Mouse (Mus musculus) intestine, embryonic 14.5 days (tissue): ENCODE results near the gene Wdr74. TPM values are rescaled to one million over a fixed set of nuclear protein-coding genes. Genes with fewer than 3 reads are reported as not detected.
A peak's percentile ranks its signal among the peaks of the same experiment; 100 is the strongest.

Experiments
- ATAC-seq: fragments of 200-750 bp; cut with Nextera tagmentation; replicated peaks from 2 replicates; pipeline ENCODE4 v1.8.0; 2017; ENCODE audit warnings: low read depth, moderate number of reproducible peaks, moderate TSS enrichment, moderate library complexity; ENCODE audit not compliant: low FRiP score, low TSS enrichment
- DNase-seq: peaks from one replicate; pipeline ENCODE4 v3.0.0-alpha.2; 2018; ENCODE audit warnings: low spot score
- H3K27ac ChIP-seq: fragments of 300-500 bp; sonication (generic); 2 replicates; pipeline ENCODE4 v1.5.1; 2014; ENCODE audit warnings: low read depth, mild to moderate bottlenecking, control low read depth
- H3K27me3 ChIP-seq: fragments of 300-500 bp; sonication (generic); replicated peaks from 2 replicates; pipeline ENCODE4 v1.6.1; 2014; ENCODE audit warnings: low read length, control low read depth; ENCODE audit not compliant: control insufficient read depth, insufficient read depth
- H3K36me3 ChIP-seq: fragments of 300-500 bp; sonication (generic); 2 replicates; pipeline ENCODE4 v1.6.1; 2014; ENCODE audit warnings: low read length, control low read depth; ENCODE audit not compliant: control insufficient read depth, insufficient read depth
- H3K4me1 ChIP-seq: fragments of 300-500 bp; sonication (generic); replicated peaks from 2 replicates; pipeline ENCODE4 v1.6.1; 2014; ENCODE audit warnings: low read length, control low read depth, mixed read lengths; ENCODE audit not compliant: control insufficient read depth, insufficient read depth
- H3K4me2 ChIP-seq: fragments of 300-500 bp; sonication (generic); 2 replicates; pipeline ENCODE4 v1.6.1; 2014; ENCODE audit warnings: low read length
- H3K4me3 ChIP-seq: fragments of 300-500 bp; sonication (generic); 2 replicates; pipeline ENCODE4 v1.5.1; 2014; ENCODE audit warnings: low read depth, low read length, control low read depth, mixed read lengths
- H3K9ac ChIP-seq: fragments of 300-500 bp; sonication (generic); 2 replicates; pipeline ENCODE4 v1.6.1; 2014; ENCODE audit warnings: mild to moderate bottlenecking, low read length
- H3K9me3 ChIP-seq: fragments of 300-500 bp; sonication (generic); 2 replicates; pipeline ENCODE4 v1.6.1; 2016; ENCODE audit warnings: low read length, control low read depth; ENCODE audit not compliant: control insufficient read depth
- WGBS: fragments of 180-500 bp; shearing (Covaris S2); extraction: QIAGEN DNeasy Blood & Tissue Kit; methylation state at CpG from one replicate; pipeline ENCODE4 v1.1.7; 2014; 5-methylcytosine and 5-hydroxymethylcytosine counted together
- polyA plus RNA-seq: library from polyadenylated mRNA; unstranded; fragments of >200 nt; fragmentation: Nextera tagmentation; extraction: Ambion mirVana; gene quantifications from 2 replicates; pipeline ENCODE4 v1.2.1, GENCODE M21; 2014

Wdr74 gene
- 96.3 and 97.8 TPM in 2 replicates for polyA plus RNA-seq

- peak within 1 kb of the TSS; percentile 78 for H3K9ac ChIP-seq
- peak within 1 kb of the TSS; percentile 90 for H3K4me2 ChIP-seq
- WGBS = under 1% methylated on average over 32 of the region's 32 CpGs
- peak; percentile 89 for ATAC-seq
- no peaks in the 10 kb centered on the region for H3K27me3 ChIP-seq
- peak within 1 kb of the TSS; percentile 97 for H3K4me3 ChIP-seq
- peak within 1 kb of the TSS; percentile 51; the same call in 1 of the 2 replicates for H3K27ac ChIP-seq
- DNase-seq = peak; percentile 97
- H3K36me3 ChIP-seq = peaks cover 30% of the 10 kb centered on the region
- peaks cover 14% of the 10 kb centered on the region for H3K4me1 ChIP-seq
- no peaks in the 10 kb centered on the region for H3K9me3 ChIP-seq
Measured at GRCm38 (mm10) chr19:8735389-8736159, at the start of gene Wdr74. Gene Wdr74 (plus strand): TSS chr19:8735827.

DNA sequence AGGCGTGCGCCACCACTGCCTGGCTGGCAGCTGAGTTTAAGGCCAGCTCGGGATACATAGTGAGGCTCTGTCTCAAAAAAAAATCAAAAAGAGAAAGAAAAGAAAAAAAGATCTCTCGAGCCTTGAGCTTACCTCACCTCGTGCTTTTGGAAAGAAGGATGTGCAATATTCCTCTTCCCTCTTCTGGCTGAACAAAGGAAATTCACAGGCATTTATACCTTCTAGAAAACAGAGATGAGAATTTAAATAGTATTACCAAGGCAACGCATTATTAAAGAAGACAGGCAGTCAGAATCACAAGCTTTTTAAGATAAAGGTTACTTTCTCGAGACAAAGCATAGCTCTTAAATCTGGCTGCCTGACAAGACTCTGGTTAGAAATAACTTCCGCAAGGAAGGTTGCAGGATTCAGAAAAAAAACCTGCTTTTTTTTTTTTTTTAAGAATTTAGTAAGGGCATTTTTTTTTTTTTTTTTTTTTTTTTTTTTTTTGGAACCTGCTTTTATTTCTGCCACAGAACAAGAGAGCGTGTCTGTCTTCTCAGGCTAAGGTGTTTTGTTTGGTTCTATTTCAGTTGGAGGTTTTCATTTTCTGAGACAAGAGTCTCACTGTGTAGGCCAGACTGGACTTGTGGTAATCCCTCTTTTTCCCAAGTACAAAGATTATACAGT is 43.6 kb upstream of the Wdr74 start:
- Histone ChIP-seq H3K27ac (no peak overlapping the region), H3K27me3 (no peaks in the 10 kb centered on the region), H3K4me3 (no peak overlapping the region), H3K9ac (no peak overlapping the region), H3K4me1 (no peaks in the 10 kb centered on the region), H3K4me2 (no peak overlapping the region), H3K9me3 (no peaks in the 10 kb centered on the region), H3K36me3 (no peaks in the 10 kb centered on the region)
- DNase-seq (no peak), ATAC-seq (no peak)
- WGBS = 61% methylated on average over 9 of the region's 9 CpGs

DNA sequence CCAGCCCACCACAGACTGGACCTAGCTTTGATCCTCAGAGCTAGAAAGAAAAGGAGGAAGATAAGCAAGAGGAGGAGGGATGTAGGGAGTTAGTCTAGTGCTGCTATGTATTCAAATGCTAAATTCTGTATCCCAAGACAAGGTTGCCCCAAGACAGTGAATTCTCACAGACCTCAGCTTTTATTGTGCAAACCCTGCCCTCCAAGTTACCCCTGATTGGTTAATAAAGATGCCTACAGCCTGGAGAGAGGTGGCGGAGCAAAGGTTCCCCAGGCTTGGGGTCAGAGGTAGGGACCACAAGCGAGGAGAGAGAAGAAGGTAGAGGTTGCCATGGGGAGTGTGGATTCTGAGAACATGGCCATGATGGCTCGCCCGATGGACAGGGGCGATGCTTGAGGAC is 42.9 kb upstream of the Wdr74 start:
- no peaks in the 10 kb centered on the region for H3K27me3 ChIP-seq
- no peaks in the 10 kb centered on the region for H3K4me1 ChIP-seq
- H3K27ac ChIP-seq = no peak overlapping the region
- no peak overlapping the region for H3K9ac ChIP-seq
- H3K9me3 ChIP-seq = no peaks in the 10 kb centered on the region
- 71% methylated on average over 5 of the region's 5 CpGs for WGBS
- H3K4me2 ChIP-seq = no peak overlapping the region
- ATAC-seq (no peak), DNase-seq (no peak)
- no peak overlapping the region for H3K4me3 ChIP-seq
- H3K36me3 ChIP-seq = no peaks in the 10 kb centered on the region

- 43% methylated on average over 6 of the region's 6 CpGs for WGBS
- no peak overlapping the region for H3K27ac ChIP-seq
- ATAC-seq = 0 out of 2 replicates have a peak, but pooled peaks have one; percentile 37
Measured at GRCm38 (mm10) chr19:8695330-8695729, 40.3 kb upstream of the Wdr74 start.

DNA sequence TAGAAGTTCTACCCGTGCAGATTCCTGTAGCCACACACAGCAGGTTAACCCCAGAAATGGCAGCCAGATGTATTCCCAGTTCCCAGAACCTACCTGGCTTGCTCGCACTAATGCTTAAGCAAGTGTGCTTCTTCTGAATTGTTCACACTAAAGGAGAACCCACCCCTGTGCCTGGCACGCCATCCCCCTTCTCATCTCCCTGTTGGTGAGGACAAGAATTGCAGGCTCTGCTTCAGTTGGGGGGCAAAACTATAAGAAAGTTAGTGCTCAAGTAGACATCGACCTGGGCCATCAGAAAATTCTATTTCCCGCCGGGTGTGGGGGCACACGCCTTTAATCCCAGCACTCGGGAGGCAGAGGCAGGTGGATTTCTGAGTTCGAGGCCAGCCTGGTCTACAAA is 36.0 kb upstream of the Wdr74 start:
- Histone ChIP-seq H3K9me3 (no peaks in the 10 kb centered on the region), H3K27me3 (no peaks in the 10 kb centered on the region), H3K36me3 (no peaks in the 10 kb centered on the region), H3K4me3 (no peak overlapping the region), H3K9ac (no peak overlapping the region), H3K4me2 (no peak overlapping the region), H3K4me1 (no peaks in the 10 kb centered on the region), H3K27ac (no peak overlapping the region)
- WGBS = 78% methylated on average over 9 of the region's 9 CpGs
- DNase-seq (no peak), ATAC-seq (no peak)

More at GRCm38 (mm10) chr19:8695330-8695729, 40.3 kb upstream of the Wdr74 start:
- H3K27me3 ChIP-seq = no peaks in the 10 kb centered on the region
- H3K9me3 ChIP-seq = no peaks in the 10 kb centered on the region
- H3K4me2 ChIP-seq = no peak overlapping the region
- H3K4me3 ChIP-seq = no peak overlapping the region
- DNase-seq = no peak
- no peaks in the 10 kb centered on the region for H3K36me3 ChIP-seq
- H3K9ac ChIP-seq = no peak overlapping the region
- H3K4me1 ChIP-seq = no peaks in the 10 kb centered on the region

DNA sequence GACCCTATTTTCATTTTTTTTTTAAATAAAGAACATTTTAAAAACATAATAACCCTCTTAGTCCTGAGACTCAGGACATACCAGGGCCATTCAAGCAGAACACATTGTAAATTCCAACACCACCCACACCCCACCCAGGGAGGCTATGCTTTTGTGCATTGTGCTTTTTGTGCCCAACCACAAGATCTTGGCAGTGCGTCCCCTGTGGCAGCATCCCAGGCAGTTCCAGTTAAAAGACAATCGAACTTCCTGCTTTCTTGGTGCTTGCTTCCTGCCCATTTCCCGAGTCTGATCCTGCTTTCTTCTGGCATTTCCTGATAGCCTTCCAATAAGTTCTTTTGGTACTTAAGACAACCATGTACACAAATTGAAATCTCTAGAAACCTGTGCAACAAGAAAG is 33.2 kb upstream of the Wdr74 start:
- DNase-seq (no peak), ATAC-seq (no peak)
- H3K4me3 ChIP-seq = no peak overlapping the region
- H3K9ac ChIP-seq = no peak overlapping the region
- no peak overlapping the region for H3K27ac ChIP-seq
- 71% methylated on average over 3 of the region's 3 CpGs for WGBS
- H3K4me2 ChIP-seq = no peak overlapping the region
- H3K27me3 ChIP-seq = no peaks in the 10 kb centered on the region
- peaks cover 11% of the 10 kb centered on the region for H3K36me3 ChIP-seq
- H3K4me1 ChIP-seq = no peaks in the 10 kb centered on the region
- no peaks in the 10 kb centered on the region for H3K9me3 ChIP-seq

GRCm38 (mm10) chr19:8703571-8703970 is 32.1 kb upstream of the Wdr74 start:
- Histone ChIP-seq H3K9me3 (no peaks in the 10 kb centered on the region), H3K4me1 (no peaks in the 10 kb centered on the region), H3K36me3 (peaks cover 22% of the 10 kb centered on the region), H3K27me3 (no peaks in the 10 kb centered on the region), H3K9ac (no peak overlapping the region), H3K4me3 (no peak overlapping the region), H3K4me2 (no peak overlapping the region), H3K27ac (no peak overlapping the region)
- no peak for DNase-seq
- WGBS = 59% methylated on average over 3 of the region's 4 CpGs
- ATAC-seq = no peak

- 79% methylated on average over 6 of the region's 6 CpGs for WGBS
- no peaks in the 10 kb centered on the region for H3K27me3 ChIP-seq
- no peak overlapping the region for H3K4me2 ChIP-seq
- no peaks in the 10 kb centered on the region for H3K9me3 ChIP-seq
- H3K36me3 ChIP-seq = peaks cover 38% of the 10 kb centered on the region
- no peaks in the 10 kb centered on the region; the same call in 1 of the 2 replicates for H3K4me1 ChIP-seq
- ATAC-seq = no peak
- no peak overlapping the region for H3K9ac ChIP-seq
- no peak for DNase-seq
- H3K4me3 ChIP-seq = no peak overlapping the region
- no peak overlapping the region for H3K27ac ChIP-seq
Measured at GRCm38 (mm10) chr19:8705026-8705708, 30.5 kb upstream of the Wdr74 start.
